Mouse (Mus musculus): ENCODE measurements around the gene Hip1. TPM values are rescaled to one million over a fixed set of nuclear protein-coding genes. Genes with fewer than 3 reads are reported as not detected.

The Hip1 gene
- polyA plus RNA-seq, 1 experiment from 2014 or later: 51.3 TPM

DNA sequence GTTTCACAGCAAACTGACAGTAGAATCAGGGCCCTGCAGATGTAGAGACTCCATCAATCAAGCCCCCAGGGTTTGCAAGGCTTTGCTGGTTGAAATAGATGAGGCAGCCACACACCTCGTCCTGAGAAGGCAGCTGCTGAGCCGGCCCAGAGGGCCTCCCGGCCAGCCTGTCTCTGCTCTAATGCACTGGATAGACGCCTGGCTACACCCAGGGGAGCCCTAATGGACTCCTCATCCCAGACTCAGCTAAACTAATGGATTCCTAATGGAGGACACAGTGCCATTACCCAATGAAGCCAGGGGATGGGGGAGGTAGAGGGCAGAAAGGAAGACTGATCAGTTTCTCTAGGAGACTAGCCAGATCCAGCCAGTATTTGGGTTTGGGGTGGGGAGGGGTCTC, 12.1 kb upstream of the Hip1 start:
- 28% methylated on average over 4 of the region's 4 CpGs for WGBS
- H3K4me3 ChIP-seq: no peak overlapping the region
- H3K27ac ChIP-seq: no peak overlapping the region
- H3K27me3 ChIP-seq (ENCODE audit: insufficient read depth, poor library complexity, severe bottlenecking): no peaks in the 10 kb centered on the region
- H3K36me3 ChIP-seq: no peaks in the 10 kb centered on the region
- peak; percentile 31 for DNase-seq (ENCODE audit: low spot score)
- H3K9me3 ChIP-seq: no peaks in the 10 kb centered on the region
- H3K4me1 ChIP-seq (replicated peaks): 0 out of 2 replicates have a peak, but pooled peaks cover 3% of the 10 kb centered on the region

DNA sequence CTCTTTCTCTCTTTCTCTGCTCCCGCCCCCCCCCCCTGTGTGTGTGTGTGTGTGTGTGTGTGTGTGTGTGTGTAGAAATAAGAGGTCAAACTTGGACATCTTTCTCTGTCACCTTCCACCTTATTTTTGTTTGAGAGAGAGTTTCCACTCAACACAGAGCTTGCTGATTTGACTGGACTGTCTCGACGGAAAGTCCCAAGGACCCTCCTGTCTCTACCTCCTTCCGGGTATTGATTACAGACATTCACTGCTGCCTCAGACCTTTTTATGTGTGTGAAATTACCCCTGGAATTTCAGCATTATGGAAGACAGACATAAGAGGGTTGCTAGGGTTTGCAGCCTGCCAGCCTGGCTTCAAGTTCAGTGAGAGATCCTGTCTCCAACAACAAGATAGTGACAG, 11.3 kb upstream of the Hip1 start:
- H3K27ac ChIP-seq: peak overlapping the region; percentile 60
- H3K4me3 ChIP-seq: no peak overlapping the region
- no peaks in the 10 kb centered on the region for H3K36me3 ChIP-seq
- H3K9me3 ChIP-seq: no peaks in the 10 kb centered on the region
- H3K4me1 ChIP-seq (replicated peaks): 0 out of 2 replicates have a peak, but pooled peaks cover 3% of the 10 kb centered on the region
- DNase-seq (ENCODE audit: low spot score): no peak
- no peaks in the 10 kb centered on the region for H3K27me3 ChIP-seq (ENCODE audit: insufficient read depth, poor library complexity, severe bottlenecking)
- 74% methylated on average over 4 of the region's 4 CpGs for WGBS

DNA sequence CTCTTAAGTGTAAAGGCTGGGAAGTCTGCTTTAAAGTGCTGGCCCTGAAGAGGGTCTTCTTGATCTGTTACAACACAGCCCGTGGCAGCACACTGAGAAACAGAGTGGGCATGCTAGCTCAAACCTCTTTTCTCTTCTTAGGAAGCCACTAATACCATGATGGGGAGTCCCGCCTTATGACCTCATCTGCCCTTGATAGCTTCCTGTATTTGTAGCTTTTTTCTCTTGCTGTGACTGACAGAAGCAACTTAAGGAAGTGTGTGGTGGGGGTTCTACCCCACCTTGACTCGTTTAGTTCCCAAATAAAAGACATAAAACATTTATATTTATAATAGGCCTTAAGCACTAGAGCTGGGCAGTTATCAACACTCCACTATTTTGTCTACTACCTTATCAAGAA, 6.7 kb upstream of the Hip1 start:
- no peaks in the 10 kb centered on the region for H3K4me1 ChIP-seq (replicated peaks)
- H3K27ac ChIP-seq: no peak overlapping the region
- H3K9me3 ChIP-seq: no peaks in the 10 kb centered on the region
- peaks cover 3% of the 10 kb centered on the region; the same call in 1 of the 2 replicates for H3K27me3 ChIP-seq (ENCODE audit: insufficient read depth, poor library complexity, severe bottlenecking)
- DNase-seq (ENCODE audit: low spot score): no peak
- 82% methylated on average over 3 of the region's 3 CpGs for WGBS
- no peaks in the 10 kb centered on the region for H3K36me3 ChIP-seq
- H3K4me3 ChIP-seq: no peak overlapping the region

DNA sequence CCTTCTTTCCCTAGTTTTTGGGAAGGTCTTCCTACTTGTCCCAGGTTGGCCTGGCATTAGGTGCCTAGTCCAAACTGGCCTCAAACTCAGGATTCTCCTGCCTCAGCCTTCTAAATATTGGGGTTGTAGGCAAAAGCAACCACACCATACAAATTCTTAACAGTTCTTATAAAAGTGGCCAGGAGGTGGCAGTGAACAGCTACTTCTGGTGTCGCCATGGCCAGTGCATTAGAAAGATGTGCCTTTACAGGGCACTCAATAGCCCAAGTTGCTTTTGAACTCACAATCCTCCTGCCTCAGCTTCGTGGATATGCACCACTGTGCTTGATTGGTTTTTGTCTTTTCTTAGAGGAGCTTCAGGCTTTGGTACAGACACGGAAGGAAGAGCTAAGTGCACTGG, 6.0 kb upstream of the Hip1 start:
- 33% methylated on average over 3 of the region's 3 CpGs for WGBS
- Histone ChIP-seq H3K27ac (no peak overlapping the region), H3K27me3 (ENCODE audit: insufficient read depth, poor library complexity, severe bottlenecking) (peaks cover 9% of the 10 kb centered on the region; the same call in 1 of the 2 replicates), H3K4me1 (replicated peaks) (peaks cover 2% of the 10 kb centered on the region), H3K36me3 (no peaks in the 10 kb centered on the region), H3K4me3 (no peak overlapping the region), H3K9me3 (no peaks in the 10 kb centered on the region)
- no peak for DNase-seq (ENCODE audit: low spot score)

DNA sequence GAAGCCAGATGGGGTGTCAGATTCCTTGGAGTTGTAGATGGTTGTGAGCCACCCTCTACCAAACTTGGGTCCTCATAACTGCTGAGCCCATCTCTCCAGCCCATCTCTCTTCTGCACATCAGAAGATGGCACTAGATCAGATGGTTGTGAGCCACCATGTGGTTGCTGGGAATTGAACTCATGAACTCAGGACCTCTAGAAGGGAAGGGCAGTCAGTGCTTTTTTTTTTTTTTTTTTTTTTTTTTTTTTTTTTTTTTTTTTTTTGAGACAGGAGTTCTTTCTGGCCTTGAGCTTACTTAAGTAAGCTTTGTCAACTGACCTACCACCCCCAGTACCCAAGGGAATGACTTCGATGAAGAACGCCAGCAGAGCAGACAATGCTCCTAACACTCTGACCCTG, 3.1 kb upstream of the Hip1 start:
- DNase-seq (ENCODE audit: low spot score): no peak
- Histone ChIP-seq H3K27me3 (ENCODE audit: insufficient read depth, poor library complexity, severe bottlenecking) (peaks cover 20% of the 10 kb centered on the region; the same call in 1 of the 2 replicates), H3K27ac (no peak overlapping the region), H3K4me1 (replicated peaks) (peaks cover 20% of the 10 kb centered on the region), H3K36me3 (no peaks in the 10 kb centered on the region), H3K4me3 (no peak overlapping the region), H3K9me3 (no peaks in the 10 kb centered on the region)
- 87% methylated on average over 2 of the region's 2 CpGs for WGBS

DNA sequence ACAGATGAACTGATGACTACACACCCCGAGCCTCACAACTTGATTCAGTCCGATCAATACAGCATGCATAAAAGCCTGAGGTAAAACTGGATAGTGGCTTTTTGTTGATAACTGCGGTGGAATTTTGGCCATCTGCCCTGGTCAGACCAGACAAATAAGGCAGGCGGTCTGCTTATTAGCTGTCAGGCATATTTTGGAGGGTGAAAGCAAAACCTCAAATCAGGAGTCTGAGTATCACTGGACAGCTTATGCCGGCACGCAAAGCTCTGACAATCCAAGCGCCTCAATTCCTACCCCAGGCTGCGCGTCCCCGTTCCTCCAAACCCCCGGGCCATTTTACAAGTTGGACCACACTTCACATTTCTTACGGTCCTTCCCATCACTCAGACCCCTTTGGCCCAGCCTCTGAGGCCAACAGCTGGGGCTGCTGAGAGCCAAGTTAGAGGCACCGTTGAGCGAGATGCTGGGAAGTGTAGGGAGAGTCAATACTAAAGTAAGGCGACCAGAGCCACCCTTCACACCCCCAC, 825 bp downstream of the Hip1 start:
- Histone ChIP-seq H3K4me3 (peak overlapping the region; percentile 71), H3K27me3 (ENCODE audit: insufficient read depth, poor library complexity, severe bottlenecking) (peaks cover 20% of the 10 kb centered on the region; the same call in 1 of the 2 replicates), H3K27ac (peak overlapping the region; percentile 88; the same call in 1 of the 2 replicates), H3K4me1 (replicated peaks) (peaks cover 20% of the 10 kb centered on the region), H3K36me3 (no peaks in the 10 kb centered on the region), H3K9me3 (no peaks in the 10 kb centered on the region)
- 6% methylated on average over 15 of the region's 15 CpGs for WGBS
- DNase-seq (ENCODE audit: low spot score): peak; percentile 27

DNA sequence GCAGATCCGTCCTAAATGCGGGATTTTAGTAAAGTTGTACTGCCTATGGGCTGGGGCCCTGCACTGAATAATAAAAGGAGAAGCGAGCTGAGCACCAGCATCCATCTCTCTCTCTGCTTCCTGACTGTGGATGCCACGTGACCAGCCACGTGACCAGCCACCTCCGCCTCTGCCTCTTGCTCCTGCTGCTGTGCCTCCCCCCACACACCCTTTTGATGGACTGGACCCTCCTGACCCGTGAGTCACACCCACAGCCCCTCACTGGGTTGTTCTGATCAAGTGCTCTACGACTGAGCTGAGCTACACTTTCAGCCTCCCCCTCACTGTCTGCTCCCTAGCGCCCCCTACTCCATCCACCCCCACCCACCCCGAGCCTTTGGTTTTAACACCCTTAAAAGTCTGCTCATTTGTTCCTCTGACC, 7.1 kb downstream of the Hip1 start:
- Histone ChIP-seq H3K36me3 (no peaks in the 10 kb centered on the region), H3K4me3 (no peak overlapping the region), H3K27ac (no peak overlapping the region), H3K4me1 (replicated peaks) (no peaks in the 10 kb centered on the region), H3K9me3 (no peaks in the 10 kb centered on the region), H3K27me3 (ENCODE audit: insufficient read depth, poor library complexity, severe bottlenecking) (no peaks in the 10 kb centered on the region)
- no peak for DNase-seq (ENCODE audit: low spot score)
- 79% methylated on average over 10 of the region's 10 CpGs for WGBS

DNA sequence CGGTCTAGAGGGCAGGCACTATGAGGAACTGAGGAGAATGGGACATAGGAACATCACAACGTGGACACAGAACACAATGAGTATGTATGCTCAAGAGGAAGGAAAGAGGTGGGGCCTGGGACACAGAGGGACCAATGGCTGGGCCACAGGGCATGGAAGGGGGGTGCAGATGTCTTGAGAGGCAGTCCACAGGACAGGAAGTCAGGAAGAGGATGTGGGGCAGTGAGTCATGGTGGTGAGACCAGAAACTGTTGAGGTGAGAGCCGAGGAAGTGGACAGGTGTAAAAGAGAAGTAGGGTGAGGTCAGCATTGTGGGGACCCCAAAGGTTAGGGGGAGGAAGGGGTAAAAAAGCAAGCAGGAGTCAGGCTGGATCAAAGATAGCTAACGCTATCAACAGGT, 7.6 kb downstream of the Hip1 start:
- no peak for DNase-seq (ENCODE audit: low spot score)
- 80% methylated on average over 4 of the region's 4 CpGs for WGBS

DNA sequence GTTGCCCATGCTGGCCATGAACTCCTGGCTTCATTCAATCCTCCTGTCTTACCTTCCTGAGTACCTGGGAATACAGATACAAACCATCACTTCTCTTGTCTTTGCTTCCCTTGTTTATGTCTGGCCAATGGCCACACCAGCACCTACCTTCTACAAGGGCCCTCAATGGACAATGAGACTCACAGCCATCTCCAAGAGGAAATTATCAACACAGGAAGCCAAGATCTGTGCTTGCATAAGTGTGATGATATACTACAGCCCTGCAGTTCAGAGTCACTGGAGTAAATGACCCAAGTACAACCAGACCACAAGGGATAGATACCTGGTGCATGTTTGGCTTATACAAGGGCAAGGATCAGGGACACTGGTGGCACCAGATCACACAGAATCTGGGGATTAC, 9.1 kb downstream of the Hip1 start:
- Histone ChIP-seq H3K27ac (no peak overlapping the region), H3K9me3 (no peaks in the 10 kb centered on the region), H3K36me3 (0 out of 2 replicates have a peak, but pooled peaks cover 5% of the 10 kb centered on the region), H3K4me3 (no peak overlapping the region), H3K4me1 (replicated peaks) (no peaks in the 10 kb centered on the region), H3K27me3 (ENCODE audit: insufficient read depth, poor library complexity, severe bottlenecking) (no peaks in the 10 kb centered on the region)
- no peak for DNase-seq (ENCODE audit: low spot score)

More for the DNA sequence above, 7.6 kb downstream of the Hip1 start:
- Histone ChIP-seq H3K4me3 (no peak overlapping the region), H3K4me1 (replicated peaks) (no peaks in the 10 kb centered on the region), H3K9me3 (no peaks in the 10 kb centered on the region), H3K27me3 (ENCODE audit: insufficient read depth, poor library complexity, severe bottlenecking) (no peaks in the 10 kb centered on the region), H3K36me3 (no peaks in the 10 kb centered on the region), H3K27ac (no peak overlapping the region)

DNA sequence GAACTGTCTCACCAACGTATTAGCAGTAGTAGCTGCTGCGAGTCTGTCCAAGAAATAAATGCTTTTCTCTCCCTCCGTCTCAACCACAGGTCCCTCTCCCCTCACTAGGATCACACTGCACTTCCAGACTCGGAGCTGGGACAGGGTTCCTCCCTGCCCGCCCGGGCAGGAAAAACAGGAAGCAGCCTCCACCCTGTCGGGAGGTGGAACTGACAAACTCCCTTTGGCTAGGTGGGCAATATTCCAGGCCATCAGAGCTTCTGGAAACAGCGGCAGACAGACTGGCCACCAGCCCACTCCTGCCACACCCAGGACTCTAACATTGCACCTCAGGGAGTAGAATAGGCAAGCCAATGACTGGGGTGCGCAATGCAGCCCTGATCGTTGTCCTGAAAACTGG, 11.5 kb downstream of the Hip1 start:
- no peak for DNase-seq (ENCODE audit: low spot score)
- Histone ChIP-seq H3K4me1 (replicated peaks) (no peaks in the 10 kb centered on the region), H3K27me3 (ENCODE audit: insufficient read depth, poor library complexity, severe bottlenecking) (no peaks in the 10 kb centered on the region), H3K36me3 (0 out of 2 replicates have a peak, but pooled peaks cover 5% of the 10 kb centered on the region), H3K27ac (no peak overlapping the region), H3K9me3 (no peaks in the 10 kb centered on the region), H3K4me3 (no peak overlapping the region)
- 80% methylated on average over 10 of the region's 10 CpGs for WGBS

DNA sequence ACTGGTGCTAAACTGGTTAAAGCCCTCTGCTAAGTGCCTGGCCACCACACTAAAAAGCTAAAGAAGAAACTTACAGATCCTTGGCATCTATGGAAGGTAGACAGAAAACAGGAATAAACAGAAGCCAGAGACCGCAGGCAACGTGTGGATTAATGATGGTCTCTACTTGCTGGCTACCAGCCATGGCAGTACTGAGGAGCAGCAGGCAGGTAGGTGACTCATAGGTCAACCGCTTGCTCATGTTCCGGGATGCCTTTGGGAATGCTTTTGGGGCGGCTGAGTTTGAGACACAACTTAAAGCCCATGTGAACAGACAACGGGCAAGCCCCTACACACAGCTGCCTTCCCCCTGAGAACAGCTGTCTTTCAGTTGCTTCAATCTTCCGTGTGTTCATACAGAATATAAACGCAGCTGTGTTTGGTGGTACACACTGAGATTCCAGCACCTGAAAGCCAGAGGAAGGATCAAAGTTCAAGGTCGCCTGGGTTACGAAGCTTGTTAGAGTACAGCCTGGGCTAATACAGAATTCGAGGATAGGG, 13.5 kb downstream of the Hip1 start:
- Histone ChIP-seq H3K9me3 (no peaks in the 10 kb centered on the region), H3K36me3 (0 out of 2 replicates have a peak, but pooled peaks cover 5% of the 10 kb centered on the region), H3K27me3 (ENCODE audit: insufficient read depth, poor library complexity, severe bottlenecking) (no peaks in the 10 kb centered on the region), H3K4me1 (replicated peaks) (no peaks in the 10 kb centered on the region; the same call in none of the 2 replicates), H3K4me3 (no peak overlapping the region), H3K27ac (no peak overlapping the region)
- WGBS: 90% methylated on average over 11 of the region's 11 CpGs
- DNase-seq (ENCODE audit: low spot score): no peak

DNA sequence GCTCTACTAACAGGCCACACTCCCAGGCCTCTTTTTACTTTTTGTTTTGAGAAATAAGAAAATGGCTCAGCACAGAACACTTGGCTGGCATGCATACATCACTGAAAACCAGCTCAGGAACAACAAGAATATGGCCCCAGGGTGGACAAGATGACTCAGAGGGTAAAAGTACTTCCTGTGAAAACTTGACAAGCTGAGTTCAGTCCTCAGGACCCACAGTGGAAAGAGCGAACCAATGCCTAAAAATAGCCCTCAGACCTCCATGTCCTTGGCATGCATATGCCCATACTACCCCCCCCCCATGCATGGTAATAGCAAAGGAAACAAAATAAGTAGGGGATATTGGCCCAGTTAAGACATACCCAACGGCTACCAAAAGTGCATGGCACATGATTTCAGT, 15.0 kb downstream of the Hip1 start:
- no peak overlapping the region for H3K4me3 ChIP-seq
- DNase-seq (ENCODE audit: low spot score): no peak
- WGBS: 88% methylated on average over 2 of the region's 2 CpGs
- H3K27ac ChIP-seq: no peak overlapping the region
- no peaks in the 10 kb centered on the region; the same call in none of the 2 replicates for H3K4me1 ChIP-seq (replicated peaks)
- H3K27me3 ChIP-seq (ENCODE audit: insufficient read depth, poor library complexity, severe bottlenecking): no peaks in the 10 kb centered on the region
- H3K36me3 ChIP-seq: 0 out of 2 replicates have a peak, but pooled peaks cover 5% of the 10 kb centered on the region
- H3K9me3 ChIP-seq: no peaks in the 10 kb centered on the region

DNA sequence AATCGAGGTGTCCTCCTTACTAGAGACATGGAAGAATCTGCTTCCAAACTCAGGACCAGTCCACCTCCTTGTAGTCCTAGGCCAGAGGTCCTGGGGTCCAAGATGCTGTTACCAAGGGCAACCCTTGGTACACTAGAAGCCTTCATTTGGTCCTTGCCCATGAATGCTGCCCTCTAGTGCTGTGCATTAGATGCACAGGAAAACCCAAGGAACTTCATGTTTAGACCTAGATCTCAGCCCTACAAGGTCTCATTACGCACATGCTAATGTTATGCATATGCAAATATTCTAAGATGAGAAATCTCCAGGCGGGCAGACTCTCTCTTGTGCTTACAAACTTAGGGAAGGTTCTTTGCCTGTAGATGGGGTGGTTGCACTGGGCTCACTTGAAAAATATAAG, 15.6 kb downstream of the Hip1 start:
- no peak for DNase-seq (ENCODE audit: low spot score)
- H3K4me1 ChIP-seq (replicated peaks): no peaks in the 10 kb centered on the region; the same call in none of the 2 replicates
- H3K4me3 ChIP-seq: no peak overlapping the region
- H3K27me3 ChIP-seq (ENCODE audit: insufficient read depth, poor library complexity, severe bottlenecking): no peaks in the 10 kb centered on the region
- H3K9me3 ChIP-seq: no peaks in the 10 kb centered on the region
- WGBS: 75% methylated on average over 3 of the region's 3 CpGs
- H3K27ac ChIP-seq: no peak overlapping the region
- H3K36me3 ChIP-seq: 0 out of 2 replicates have a peak, but pooled peaks cover 5% of the 10 kb centered on the region
